Mouse (Mus musculus): ENCODE measurements around the gene Hpcal1.
A peak's percentile ranks its signal among the peaks of the same experiment; 100 is the strongest.

- TF ChIP-seq POLR2A (IDR thresholded peaks at IDR 0.05; ENCODE audit: borderline replicate concordance, control insufficient read depth, low read depth, low read length), result no peak
- TF ChIP-seq CTCF (IDR thresholded peaks at IDR 0.05; ENCODE audit: control insufficient read depth, insufficient read depth, low read length), result 0 out of 2 replicates have a peak, but pooled peaks have one; percentile 7
These were observed 117.9 kb downstream of the Hpcal1 start for GRCm38 (mm10) chr12:17808542-17808941.

Measured in bone marrow, adult 2 months (tissue).